Mouse (Mus musculus): ENCODE results near the gene Gbp2b.

GRCm38 (mm10) chr3:142601675-142602074 is 7.0 kb downstream of the Gbp2b start:
- no peak for TF ChIP-seq CTCF (IDR thresholded peaks at IDR 0.05; ENCODE audit: insufficient read depth, low read depth, low read length)
- TF ChIP-seq POLR2A (IDR thresholded peaks at IDR 0.05; ENCODE audit: insufficient read depth, low read depth, low read length), result no peak
